Mouse (Mus musculus): ENCODE data around the gene Crb2. TPM values are rescaled to one million over a fixed set of nuclear protein-coding genes. Genes with fewer than 3 reads are reported as not detected.

Crb2 gene
- polyA plus RNA-seq, 1 experiment from 2014 or later, result 7.1 TPM

GRCm38 (mm10) chr2:37842719-37843118, 66.7 kb downstream of the Crb2 start:
- H3K9me3 ChIP-seq, result no peaks in the 10 kb centered on the region
- H3K27ac ChIP-seq (replicated peaks), result peak overlapping the region; percentile 80
- H3K4me3 ChIP-seq, result no peak overlapping the region
- H3K4me2 ChIP-seq (replicated peaks), result no peak overlapping the region
- H3K9ac ChIP-seq (replicated peaks), result no peak overlapping the region
- 7% methylated on average over 4 of the region's 4 CpGs for WGBS
- peak; percentile 70 for ATAC-seq (replicated peaks)
- peaks cover 35% of the 10 kb centered on the region for H3K4me1 ChIP-seq
- H3K27me3 ChIP-seq, result no peaks in the 10 kb centered on the region
- H3K36me3 ChIP-seq, result 0 out of 2 replicates have a peak, but pooled peaks cover 3% of the 10 kb centered on the region

Other genes with a start within 250 kb of the Crb2 start
- gene Strbp, start 72.4 kb upstream of the Crb2 start, polyA plus RNA-seq (2015; fragmentation: Nextera tagmentation; extraction: Ambion mirVana), result 109 and 110 TPM in 2 replicates

All from forebrain, embryonic 15.5 days (tissue).